Mouse (Mus musculus) hindlimb bud, embryonic 11.5 days (tissue): Measurements from ENCODE around the gene Gm28036.
"Not testable (repeated sequence)": the region's sequence is repeated elsewhere in the genome, so short reads cannot be mapped to it uniquely, and the experiment has no call there.

Experiments used
- DNase-seq: peaks from one replicate; pipeline ENCODE4 v3.0.0-alpha.2; 2012; ENCODE audit warnings: low read depth, low spot score; ENCODE audit errors: extremely low spot score

Gm28036 gene

DNA sequence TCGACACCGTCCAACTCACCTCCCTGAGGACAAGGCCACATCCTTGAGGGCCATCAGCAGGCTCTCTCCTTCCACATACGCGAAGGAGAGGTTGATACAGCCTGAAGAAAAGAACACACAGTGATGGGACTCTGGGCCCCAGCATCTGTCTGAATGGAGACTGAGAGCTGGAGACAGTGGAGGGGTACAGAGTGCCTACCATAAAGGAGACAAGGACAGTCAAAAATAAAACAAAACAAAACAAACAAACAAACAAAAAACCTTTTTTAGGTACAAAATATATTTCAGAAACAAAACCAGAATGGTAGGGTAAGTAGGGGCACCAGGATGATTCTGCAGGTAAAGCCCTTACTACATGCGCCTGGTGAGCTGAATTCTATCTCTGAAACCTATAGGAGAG lies at the start of gene Gm28036:
Gene Gm28036, minus strand, starts transcription at position 101 of the 400 bp plus-strand sequence.
- no peak for DNase-seq

DNA sequence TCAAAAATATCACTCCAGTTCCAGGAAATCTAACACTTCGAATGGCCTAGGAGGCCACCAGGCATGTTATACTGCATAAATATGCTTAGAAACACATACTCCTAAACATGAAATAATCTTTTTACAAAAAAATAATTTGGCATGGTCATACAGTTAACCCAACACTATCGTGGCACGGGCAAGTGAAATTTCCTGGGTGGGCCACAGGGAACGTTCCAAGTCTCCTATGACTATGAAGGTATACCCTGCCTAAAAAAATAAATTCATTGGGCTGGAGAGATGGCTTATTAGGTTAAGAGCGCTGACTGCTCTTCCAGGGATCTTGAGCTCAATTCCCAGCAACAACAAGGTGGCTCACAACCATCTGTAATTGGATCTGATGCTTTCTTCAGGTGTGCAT lies 39.7 kb upstream of the Gm28036 start:
- DNase-seq: no peak

- no peak for DNase-seq
These were observed 38.6 kb upstream of the Gm28036 start for GRCm38 (mm10) chr2:156165478-156165877.

- DNase-seq: no peak
These were observed 24.6 kb upstream of the Gm28036 start for GRCm38 (mm10) chr2:156151538-156151937.

- DNase-seq: no peak
These were observed 20.5 kb upstream of the Gm28036 start for GRCm38 (mm10) chr2:156147316-156147915.

DNA sequence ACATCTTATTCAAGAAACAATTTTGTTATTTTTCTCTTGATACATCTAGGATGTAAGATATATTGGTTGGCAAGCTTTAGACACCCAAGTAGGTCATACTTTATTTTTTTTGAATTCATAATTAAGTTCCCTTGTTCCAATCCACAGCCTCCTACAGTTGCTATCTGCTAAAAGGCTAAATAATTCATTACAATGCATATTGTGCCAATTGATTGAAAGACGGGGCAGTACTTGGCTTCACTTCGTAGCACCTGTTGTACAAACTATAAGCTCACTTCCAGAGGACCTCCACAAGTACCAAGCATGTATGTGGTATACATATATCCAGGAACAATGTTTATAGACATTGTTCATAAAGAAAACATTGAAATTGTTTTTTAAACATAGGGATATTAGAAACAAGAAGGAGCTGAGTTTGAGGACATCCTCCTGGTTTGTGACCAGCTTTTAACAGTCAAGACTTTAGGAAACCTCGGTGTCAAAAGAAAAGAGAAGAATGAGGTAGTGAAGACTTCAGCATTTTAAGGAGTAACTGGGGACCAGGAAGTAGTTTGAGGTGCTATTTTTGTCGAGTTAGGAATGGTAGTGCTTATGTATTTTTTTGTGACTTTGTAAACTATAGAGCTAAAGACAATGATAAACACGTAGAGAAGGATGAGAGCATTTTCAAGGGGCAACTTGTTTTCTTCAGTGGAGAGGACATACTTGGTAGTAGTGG lies 19.5 kb upstream of the Gm28036 start:
- DNase-seq: no peak

GRCm38 (mm10) chr2:156145486-156146130 lies 18.7 kb upstream of the Gm28036 start:
- no peak for DNase-seq

DNA sequence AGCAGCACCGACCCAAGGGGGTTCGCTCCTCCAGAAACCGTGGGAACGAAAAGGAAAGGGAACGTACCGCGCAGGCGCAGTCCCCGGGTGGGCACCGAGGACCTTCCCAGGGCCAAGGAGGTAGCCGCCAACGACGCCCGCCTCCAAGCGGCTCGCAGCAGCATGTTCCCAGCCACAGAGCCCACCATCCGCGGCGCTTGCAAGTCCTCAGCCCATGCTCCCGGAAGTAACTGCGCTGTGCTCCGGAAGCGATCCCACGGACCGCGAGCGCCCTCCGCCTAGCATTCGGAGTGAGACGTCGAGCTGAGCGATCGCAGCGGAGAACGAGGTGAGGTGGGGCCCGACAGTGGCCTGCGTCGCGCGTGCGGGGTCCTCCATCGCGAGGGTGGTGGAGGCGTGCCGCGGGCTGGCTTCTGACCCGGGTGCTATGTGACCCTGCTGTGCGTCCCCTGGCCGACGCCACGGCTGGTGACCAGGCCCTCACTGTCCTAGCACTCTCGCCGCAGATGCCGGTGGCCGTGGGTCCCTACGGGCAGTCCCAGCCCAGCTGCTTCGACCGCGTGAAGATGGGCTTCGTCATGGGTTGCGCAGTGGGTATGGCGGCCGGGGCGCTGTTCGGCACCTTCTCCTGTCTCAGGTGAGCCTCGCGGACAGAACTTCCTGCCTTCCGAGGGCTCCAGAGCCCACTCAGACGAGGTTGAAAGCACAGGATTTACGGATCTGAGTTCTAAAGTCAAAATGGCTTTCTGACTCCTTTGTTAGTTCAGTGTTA lies 17.2 kb upstream of the Gm28036 start, which contains the start of the genes Romo1 and Nfs1:
Gene Romo1, plus strand, starts transcription at position 87 of the 772 bp plus-strand sequence.
Gene Nfs1, minus strand, starts transcription at position 234 of the 772 bp plus-strand sequence.
- peak; percentile 82 for DNase-seq

GRCm38 (mm10) chr2:156143367-156143766 lies 16.5 kb upstream of the Gm28036 start:
- no peak for DNase-seq

DNA sequence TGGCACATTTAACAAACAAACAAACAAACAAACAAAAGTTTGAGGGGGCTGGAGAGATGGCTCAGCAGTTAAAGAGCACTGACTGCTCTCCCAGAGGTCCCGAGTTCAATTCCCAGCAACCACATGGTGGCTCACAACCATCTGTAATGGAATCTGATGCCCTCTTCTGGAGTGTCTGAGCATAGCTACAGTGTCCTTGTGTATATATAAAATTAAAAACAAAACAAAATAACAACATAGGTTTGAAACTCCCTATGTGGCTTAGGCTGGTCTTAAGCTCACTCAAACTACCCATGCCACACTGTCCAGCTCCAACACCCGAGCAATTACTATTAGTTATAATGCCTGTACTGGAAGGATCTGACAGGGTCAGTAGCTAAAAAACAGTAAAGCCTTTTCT lies 15.9 kb upstream of the Gm28036 start:
- no peak for DNase-seq

DNA sequence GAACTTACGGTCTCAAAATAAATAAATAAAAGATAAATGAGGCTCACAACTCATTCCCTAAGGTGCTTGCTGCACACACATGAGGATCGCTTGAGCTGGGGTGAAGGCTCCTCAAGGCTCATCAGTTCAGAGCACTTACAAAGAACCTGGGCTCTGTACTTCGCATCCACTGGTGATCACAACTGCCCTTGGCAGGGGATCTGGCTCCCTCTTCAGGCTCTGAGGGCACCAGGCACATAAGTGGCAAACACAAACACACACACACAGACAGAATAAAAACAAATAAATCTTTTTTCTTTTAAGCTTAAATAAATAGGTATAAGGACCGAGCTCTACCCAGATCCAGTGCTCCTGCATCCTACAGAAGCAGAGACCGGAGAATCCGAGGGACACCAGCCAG lies 8.8 kb upstream of the Gm28036 start:
- no peak for DNase-seq

DNA sequence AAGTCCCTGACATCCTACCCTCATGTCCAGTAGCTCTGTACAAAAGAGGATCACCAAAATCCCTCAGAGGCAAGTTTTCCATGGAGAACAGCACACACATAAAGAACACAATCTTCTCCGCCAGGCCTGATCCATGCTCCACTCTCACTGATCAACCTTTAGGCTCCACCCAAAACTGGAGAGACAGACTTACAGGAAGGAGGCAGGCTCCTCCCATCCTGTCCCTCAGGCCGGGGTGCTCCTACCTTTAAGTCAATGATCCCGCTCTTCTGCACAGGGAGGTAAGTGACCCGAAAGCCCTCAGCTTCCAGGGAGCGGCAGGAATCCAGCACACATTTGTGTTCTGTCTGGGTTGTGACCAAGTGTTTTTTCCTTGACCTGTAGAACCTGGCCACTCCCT lies 7.3 kb upstream of the Gm28036 start:
- no peak for DNase-seq

- no peak for DNase-seq
These were observed 3.2 kb downstream of the Gm28036 start for GRCm38 (mm10) chr2:156123731-156124130.

DNA sequence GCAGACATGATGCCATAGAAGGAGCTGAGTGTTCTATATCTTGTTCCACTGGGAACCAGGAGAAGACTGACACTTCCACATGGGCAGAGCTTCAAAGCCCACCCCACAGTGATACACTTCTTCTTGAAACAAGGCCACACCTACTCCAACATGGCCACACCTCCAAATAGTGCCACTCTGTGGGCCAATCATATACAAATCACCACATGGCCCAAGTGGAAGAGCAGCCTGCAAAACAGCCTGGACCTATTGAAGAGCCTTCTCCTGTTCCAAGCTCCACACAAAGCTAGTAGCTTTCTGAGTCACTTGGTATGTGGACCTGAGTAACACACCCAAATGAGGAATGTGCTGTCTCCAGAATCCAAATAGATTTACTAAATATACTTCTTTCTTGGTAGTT lies 7.3 kb downstream of the Gm28036 start:
- no peak for DNase-seq

GRCm38 (mm10) chr2:156112080-156112423 lies 14.8 kb downstream of the Gm28036 start:
- not testable (repeated sequence) for DNase-seq

- DNase-seq: peak; percentile 74
These were observed 15.4 kb downstream of the Gm28036 start, which contains the start of the genes Cpne1 and Rbm12 for GRCm38 (mm10) chr2:156111358-156112079. Gene Cpne1 (minus strand): TSS chr2:156111965. Gene Rbm12 (minus strand): TSS chr2:156111978.

DNA sequence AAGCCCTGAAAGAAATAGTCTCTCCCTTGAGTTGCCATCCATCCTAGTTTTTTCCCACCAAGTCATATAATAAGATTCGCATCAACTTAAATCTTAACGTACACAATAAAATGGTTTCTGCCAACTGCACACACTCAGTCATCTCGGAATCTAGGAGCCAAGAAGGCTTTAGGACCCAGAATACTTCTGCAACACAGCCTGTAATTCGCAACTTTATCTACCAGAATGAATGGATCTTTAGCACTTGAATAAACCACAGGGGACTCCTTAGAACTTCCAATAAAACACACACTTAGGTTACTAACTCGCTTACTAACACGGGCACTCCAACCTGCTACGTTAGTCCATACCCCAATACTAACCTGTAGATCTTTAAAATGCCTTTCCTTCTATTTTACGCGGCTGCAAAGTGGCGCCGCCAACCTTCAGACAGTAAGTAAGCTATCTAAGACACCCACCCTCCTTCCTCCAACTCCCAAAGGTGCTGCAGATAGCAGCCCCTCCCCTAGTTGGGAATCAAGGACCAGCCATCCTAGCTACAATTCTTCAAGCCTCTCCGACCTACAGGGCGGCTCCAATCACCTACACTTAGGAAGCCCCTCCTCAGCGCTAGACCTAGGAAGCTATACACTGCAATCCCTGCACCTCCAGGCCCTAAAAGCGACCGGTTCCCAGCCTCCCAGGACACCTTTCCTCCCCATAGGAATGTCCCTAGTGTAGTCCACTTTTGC lies 16.1 kb downstream of the Gm28036 start:
- peak; percentile 33 for DNase-seq

DNA sequence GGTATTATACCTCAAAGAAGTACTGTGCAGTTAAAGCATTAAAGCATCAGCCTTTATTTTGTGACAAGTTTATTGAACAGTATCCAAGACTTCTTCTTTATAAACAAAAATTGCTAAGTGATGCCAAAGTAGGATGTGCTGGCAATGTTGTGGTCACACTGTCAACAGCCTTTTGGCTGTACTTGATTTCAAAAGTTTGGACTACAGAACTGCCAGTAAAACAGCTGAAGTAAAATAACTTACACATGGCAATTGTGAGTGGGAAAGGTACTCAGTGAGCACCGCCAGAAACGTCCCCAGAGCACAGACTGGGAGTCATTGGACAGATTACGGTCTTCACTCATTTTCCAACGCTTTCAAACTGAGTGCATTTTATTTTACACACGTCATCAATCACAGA lies 35.0 kb downstream of the Gm28036 start:
- no peak for DNase-seq

DNA sequence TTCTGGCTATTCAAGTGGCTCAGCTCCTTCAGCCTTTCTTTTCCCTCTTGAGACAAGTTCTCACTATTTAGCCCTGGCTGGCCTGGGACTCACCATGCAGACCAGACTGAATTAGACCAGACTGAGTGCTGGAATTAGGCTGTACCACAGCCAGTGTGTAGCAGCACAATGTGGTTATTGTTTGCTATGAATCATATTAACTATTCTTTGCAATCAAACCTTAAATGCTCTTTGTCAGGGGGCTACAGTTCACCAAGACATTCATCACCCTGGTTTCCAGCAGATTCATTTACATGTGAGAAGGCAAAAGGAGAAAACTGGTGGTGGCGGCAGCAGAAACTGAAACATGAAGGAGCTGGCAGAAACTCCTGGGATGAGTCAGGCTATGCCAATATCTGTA lies 37.1 kb downstream of the Gm28036 start:
- DNase-seq: no peak
